Mouse (Mus musculus): ENCODE results near the gene Ciao2a.

Ciao2a gene

GRCm38 (mm10) chr9:66168233-66168632 is 41.8 kb downstream of the Ciao2a start:
- no peak for DNase-seq

GRCm38 (mm10) chr9:66170506-66170905 is 44.1 kb downstream of the Ciao2a start:
- DNase-seq = no peak

- no peak for DNase-seq
These were observed 45.0 kb downstream of the Ciao2a start for GRCm38 (mm10) chr9:66171275-66171921.

- no peak for DNase-seq
These were observed 47.0 kb downstream of the Ciao2a start for GRCm38 (mm10) chr9:66173316-66173855.

GRCm38 (mm10) chr9:66174985-66175384 is 48.6 kb downstream of the Ciao2a start:
- no peak for DNase-seq

- DNase-seq = no peak
These were observed 51.6 kb downstream of the Ciao2a start for GRCm38 (mm10) chr9:66177975-66178374.

GRCm38 (mm10) chr9:66179795-66180194 is 53.4 kb downstream of the Ciao2a start:
- DNase-seq = no peak

GRCm38 (mm10) chr9:66181126-66181825 is 54.9 kb downstream of the Ciao2a start:
- DNase-seq = no peak

- no peak for DNase-seq
These were observed 55.6 kb downstream of the Ciao2a start for GRCm38 (mm10) chr9:66181826-66182678.

- DNase-seq = no peak
These were observed 56.2 kb downstream of the Ciao2a start for GRCm38 (mm10) chr9:66182679-66182993.

- DNase-seq = no peak
These were observed 56.6 kb downstream of the Ciao2a start for GRCm38 (mm10) chr9:66183023-66183422.

- DNase-seq = no peak
These were observed 58.2 kb downstream of the Ciao2a start for GRCm38 (mm10) chr9:66184572-66184971.

GRCm38 (mm10) chr9:66186426-66186825 is 60.0 kb downstream of the Ciao2a start:
- no peak for DNase-seq
